Mouse (Mus musculus): ENCODE data around the gene Krt75. TPM values are rescaled to one million over a fixed set of nuclear protein-coding genes. Genes with fewer than 3 reads are reported as not detected.

The Krt75 gene
- not detected in 2 replicates for polyA plus RNA-seq (2012; ENCODE audit: low replicate concordance)

DNA sequence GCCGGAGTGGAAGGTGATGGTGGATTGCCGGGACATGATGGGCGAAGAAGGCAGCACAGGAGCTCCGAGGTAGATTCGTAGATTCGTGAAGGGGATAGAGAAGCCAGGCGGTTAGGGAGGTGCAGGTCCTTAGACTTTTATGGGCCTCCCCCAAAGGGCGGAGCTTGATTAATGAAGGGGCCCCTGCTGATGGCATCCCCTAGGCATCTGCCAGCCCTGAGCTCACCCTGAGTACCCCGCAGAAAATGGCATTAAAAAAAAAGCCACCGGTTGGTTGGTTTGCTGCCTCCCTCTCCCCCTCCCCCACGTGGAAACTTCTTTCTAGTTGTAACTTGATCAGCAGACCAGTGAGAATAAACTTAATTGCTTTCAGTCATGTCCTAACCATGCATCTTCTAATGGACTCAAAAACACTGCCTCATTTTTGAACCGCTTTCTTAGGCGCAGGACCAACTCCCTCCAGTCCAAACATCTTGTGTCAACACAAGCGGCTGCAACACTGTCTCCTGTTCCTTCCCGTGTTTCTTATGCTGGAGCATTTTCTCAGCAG is at the start of gene Krt75:
Krt75 (minus strand) TSS at position 109 of the 550 bp plus-strand sequence.

DNA sequence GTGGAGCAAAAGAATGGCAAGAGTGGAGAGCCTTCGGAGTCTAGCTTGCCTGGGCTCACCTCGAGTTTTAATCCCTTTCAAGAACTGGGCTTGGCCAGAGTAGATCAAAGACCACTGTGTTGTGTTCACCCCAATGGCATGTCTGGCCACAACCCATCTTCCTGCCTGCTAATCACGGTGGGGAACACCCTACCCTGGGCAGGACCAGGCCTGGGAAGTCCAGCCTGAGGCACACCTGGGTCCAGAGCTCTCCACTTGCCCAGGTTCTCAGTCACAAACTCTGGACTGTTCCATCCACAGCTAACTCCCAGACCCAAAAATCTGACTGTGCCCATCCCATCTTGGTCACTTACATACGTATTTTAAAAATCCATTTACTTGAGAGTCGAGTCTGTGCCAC is 10.9 kb downstream of the Krt75 start, which contains the start of gene Krt90:
Krt90 (minus strand) TSS at position 101 of the 400 bp plus-strand sequence.

DNA sequence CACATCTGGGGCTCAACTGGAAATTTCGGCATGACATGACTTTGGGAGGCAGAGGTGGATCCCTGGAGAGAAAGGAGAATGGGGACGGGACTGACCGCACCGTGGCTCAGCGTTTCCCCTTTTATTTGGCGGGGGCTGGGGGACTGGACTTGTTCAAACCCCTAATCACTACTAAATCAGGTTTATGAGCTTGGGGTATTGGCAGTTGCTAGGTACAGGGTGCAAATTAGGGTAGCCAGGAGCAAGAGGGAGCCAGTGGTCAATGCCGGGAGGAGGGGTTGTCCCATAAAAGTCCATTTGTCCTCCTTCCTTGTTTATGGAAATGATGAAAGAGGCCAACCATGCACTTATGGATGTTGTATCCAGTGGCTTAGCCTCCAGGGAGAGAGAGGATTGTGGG is 23.1 kb downstream of the Krt75 start, which contains the start of gene Krt82:
Krt82 (minus strand) TSS at position 101 of the 400 bp plus-strand sequence.

DNA sequence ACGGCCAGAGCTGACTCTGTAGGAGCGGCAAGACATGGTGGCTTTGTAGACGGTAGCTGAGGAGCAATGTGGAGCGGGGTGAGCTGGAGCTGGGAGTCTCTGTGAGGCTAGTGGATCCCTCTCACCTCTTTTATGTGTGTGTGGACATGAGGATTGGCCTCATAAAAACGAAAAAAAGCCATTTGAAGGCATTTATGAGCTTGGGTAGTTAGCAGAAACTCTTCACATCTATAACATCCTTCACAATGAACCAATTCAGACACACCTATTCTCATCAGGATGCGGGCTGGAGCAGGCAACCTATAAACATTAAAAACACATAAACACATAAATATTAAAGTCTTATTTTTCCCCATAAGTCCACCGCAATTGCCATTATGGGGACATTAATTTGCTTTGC is 41.0 kb downstream of the Krt75 start, which contains the start of gene Krt84:
Krt84 (minus strand) TSS at position 101 of the 400 bp plus-strand sequence.

DNA sequence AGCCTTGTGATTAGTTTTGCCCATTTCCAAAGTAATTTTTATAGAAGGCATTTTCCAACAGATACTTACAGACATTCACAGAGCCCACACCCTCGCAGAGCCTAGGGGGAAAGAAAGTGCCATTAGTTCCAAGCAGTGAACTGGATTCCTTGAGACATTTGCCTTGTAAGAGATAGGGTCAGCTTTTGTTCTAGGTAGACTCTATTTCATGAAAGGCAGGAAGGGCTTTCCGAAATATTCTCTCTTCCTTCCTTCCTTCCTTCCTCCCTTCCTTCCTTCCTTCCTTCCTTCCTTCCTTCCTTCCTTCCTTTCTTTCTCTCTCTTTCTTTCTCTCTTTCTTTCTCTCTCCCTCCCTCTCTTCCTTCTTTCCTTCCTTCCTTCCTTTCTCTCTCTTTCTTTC is 56.5 kb downstream of the Krt75 start, which contains the start of gene Gm49425:
Gm49425 (minus strand) TSS at position 101 of the 400 bp plus-strand sequence.

Other genes with a start within 250 kb of the Krt75 start
- 1.4 and 1.5 TPM in 2 replicates for gene Krt80, start 203.7 kb downstream of the Krt75 start, polyA plus RNA-seq (2012; ENCODE audit: low replicate concordance)
- 0.35 and 0.40 TPM in 2 replicates for gene Krt7, start 162.9 kb downstream of the Krt75 start, polyA plus RNA-seq (2012; ENCODE audit: low replicate concordance)
- gene Krt87, start 135.1 kb downstream of the Krt75 start, polyA plus RNA-seq (2012; ENCODE audit: low replicate concordance), result not detected in 2 replicates
- gene Krt88, start 126.2 kb downstream of the Krt75 start, polyA plus RNA-seq (2012; ENCODE audit: low replicate concordance), result not detected in 2 replicates
- not detected in 2 replicates for gene Krt81, start 110.2 kb downstream of the Krt75 start, polyA plus RNA-seq (2012; ENCODE audit: low replicate concordance)
- not detected in 2 replicates for gene Krt86, start 100.4 kb downstream of the Krt75 start, polyA plus RNA-seq (2012; ENCODE audit: low replicate concordance)
- gene Krt83, start 82.4 kb downstream of the Krt75 start, polyA plus RNA-seq (2012; ENCODE audit: low replicate concordance), result 0.23 TPM in 1 of 2 replicates, not detected in the other
- gene Gm49425, start 56.6 kb downstream of the Krt75 start, polyA plus RNA-seq (2012; ENCODE audit: low replicate concordance), result not detected in 2 replicates
- gene Krt84, start 41.1 kb downstream of the Krt75 start, polyA plus RNA-seq (2012; ENCODE audit: low replicate concordance), result not detected in 2 replicates
- not detected in 2 replicates for gene Krt82, start 23.2 kb downstream of the Krt75 start, polyA plus RNA-seq (2012; ENCODE audit: low replicate concordance)
- not detected in 2 replicates for gene Krt90, start 11.0 kb downstream of the Krt75 start, polyA plus RNA-seq (2012; ENCODE audit: low replicate concordance)
- gene Gm5414, start 54.3 kb upstream of the Krt75 start, polyA plus RNA-seq (2012; ENCODE audit: low replicate concordance), result not detected in 2 replicates
- not detected in 2 replicates for gene Gm5478, start 73.5 kb upstream of the Krt75 start, polyA plus RNA-seq (2012; ENCODE audit: low replicate concordance)
- not detected in 2 replicates for gene Krt6b, start 106.4 kb upstream of the Krt75 start, polyA plus RNA-seq (2012; ENCODE audit: low replicate concordance)
- not detected in 2 replicates for gene Krt6a, start 120.4 kb upstream of the Krt75 start, polyA plus RNA-seq (2012; ENCODE audit: low replicate concordance)
- gene Krt5, start 139.0 kb upstream of the Krt75 start, polyA plus RNA-seq (2012; ENCODE audit: low replicate concordance), result not detected in 2 replicates
- gene Krt71, start 169.2 kb upstream of the Krt75 start, polyA plus RNA-seq (2012; ENCODE audit: low replicate concordance), result not detected in 2 replicates
- not detected in 2 replicates for gene Krt72, start 212.6 kb upstream of the Krt75 start, polyA plus RNA-seq (2012; ENCODE audit: low replicate concordance)
- gene Krt73, start 228.4 kb upstream of the Krt75 start, polyA plus RNA-seq (2012; ENCODE audit: low replicate concordance), result not detected in 2 replicates
- not detected in 2 replicates for gene Krt2, start 244.3 kb upstream of the Krt75 start, polyA plus RNA-seq (2012; ENCODE audit: low replicate concordance)